Mouse (Mus musculus): ENCODE data around the gene Tbc1d22a. TPM values are rescaled to one million over a fixed set of nuclear protein-coding genes. Genes with fewer than 3 reads are reported as not detected.

Gene Tbc1d22a
- polyA plus RNA-seq, 1 experiment: 39.8 TPM

DNA sequence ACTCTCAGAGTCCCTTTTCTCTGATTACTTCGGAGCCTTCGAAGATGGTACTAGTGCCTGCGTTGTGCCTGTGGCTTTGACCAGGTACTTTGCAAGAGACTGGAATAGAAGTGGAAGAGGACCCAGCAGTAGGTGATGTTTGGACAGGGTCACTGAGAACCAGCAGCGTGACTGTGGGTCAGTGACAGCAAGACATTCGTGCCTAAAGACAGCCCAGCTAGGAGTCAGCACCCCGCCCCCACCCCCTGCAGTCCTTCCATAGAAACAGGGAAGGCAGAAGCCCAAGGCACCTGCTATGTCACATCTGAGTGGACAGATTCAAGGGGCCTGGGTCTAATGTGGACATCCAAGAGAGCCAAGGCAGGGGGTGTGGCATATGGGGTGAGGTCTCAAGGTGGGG is 295.3 kb downstream of the Tbc1d22a start:
- H3K4me1 ChIP-seq (ENCODE audit: control insufficient read depth, insufficient read depth, low read length): no peaks in the 10 kb centered on the region
- H3K27ac ChIP-seq (ENCODE audit: insufficient read depth, low read depth, low read length): no peak overlapping the region
- no peak overlapping the region for H3K4me3 ChIP-seq (ENCODE audit: insufficient read depth, low read length)
- no peak for TF ChIP-seq CTCF (IDR thresholded peaks at IDR 0.05; ENCODE audit: low read depth, low read length)
- TF ChIP-seq POLR2A (IDR thresholded peaks at IDR 0.05; ENCODE audit: borderline replicate concordance, low read depth, low read length): no peak

GRCm38 (mm10) chr15:86511181-86511580 is 296.9 kb downstream of the Tbc1d22a start:
- TF ChIP-seq CTCF (IDR thresholded peaks at IDR 0.05; ENCODE audit: low read depth, low read length) (no peak), POLR2A (IDR thresholded peaks at IDR 0.05; ENCODE audit: borderline replicate concordance, low read depth, low read length) (no peak)
- Histone ChIP-seq H3K27ac (ENCODE audit: insufficient read depth, low read depth, low read length) (no peak overlapping the region), H3K4me1 (ENCODE audit: control insufficient read depth, insufficient read depth, low read length) (no peaks in the 10 kb centered on the region)

DNA sequence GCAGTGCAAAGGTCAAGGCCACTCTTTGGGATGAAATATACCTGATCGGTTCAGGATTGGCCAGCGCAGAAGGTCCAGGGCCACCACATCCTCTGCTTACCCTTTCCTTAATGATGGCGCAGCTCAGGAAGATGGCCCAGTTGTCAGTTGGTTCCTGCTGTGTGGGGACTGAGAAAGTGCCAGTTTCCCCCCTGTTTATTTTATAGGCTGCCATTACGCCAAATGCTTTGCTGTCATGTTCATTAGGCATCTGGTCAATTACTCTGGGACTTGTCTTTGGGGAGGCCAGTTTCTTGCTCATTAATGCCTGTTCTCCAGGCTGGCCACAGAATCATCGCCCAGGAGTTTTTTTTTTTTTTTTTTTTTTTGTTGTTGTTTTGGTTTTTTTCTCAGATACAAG is 299.1 kb downstream of the Tbc1d22a start:
- TF ChIP-seq POLR2A (IDR thresholded peaks at IDR 0.05; ENCODE audit: borderline replicate concordance, low read depth, low read length): no peak
- H3K4me3 ChIP-seq (ENCODE audit: insufficient read depth, low read length): no peak overlapping the region
- no peaks in the 10 kb centered on the region for H3K4me1 ChIP-seq (ENCODE audit: control insufficient read depth, insufficient read depth, low read length)
- H3K27ac ChIP-seq (ENCODE audit: insufficient read depth, low read depth, low read length): no peak overlapping the region

More at GRCm38 (mm10) chr15:86511181-86511580, 296.9 kb downstream of the Tbc1d22a start:
- H3K4me3 ChIP-seq (ENCODE audit: insufficient read depth, low read length): no peak overlapping the region

GRCm38 (mm10) chr15:86520201-86520600 is 305.9 kb downstream of the Tbc1d22a start:
- Histone ChIP-seq H3K4me1 (ENCODE audit: control insufficient read depth, insufficient read depth, low read length) (no peaks in the 10 kb centered on the region), H3K4me3 (ENCODE audit: insufficient read depth, low read length) (no peak overlapping the region), H3K27ac (ENCODE audit: insufficient read depth, low read depth, low read length) (no peak overlapping the region)
- TF ChIP-seq CTCF (IDR thresholded peaks at IDR 0.05; ENCODE audit: low read depth, low read length) (no peak), POLR2A (IDR thresholded peaks at IDR 0.05; ENCODE audit: borderline replicate concordance, low read depth, low read length) (no peak)

GRCm38 (mm10) chr15:86535356-86535755 is 321.1 kb downstream of the Tbc1d22a start:
- TF ChIP-seq POLR2A (IDR thresholded peaks at IDR 0.05; ENCODE audit: borderline replicate concordance, low read depth, low read length) (no peak), CTCF (IDR thresholded peaks at IDR 0.05; ENCODE audit: low read depth, low read length) (no peak)
- Histone ChIP-seq H3K4me3 (ENCODE audit: insufficient read depth, low read length) (no peak overlapping the region), H3K27ac (ENCODE audit: insufficient read depth, low read depth, low read length) (no peak overlapping the region), H3K4me1 (ENCODE audit: control insufficient read depth, insufficient read depth, low read length) (no peaks in the 10 kb centered on the region)

DNA sequence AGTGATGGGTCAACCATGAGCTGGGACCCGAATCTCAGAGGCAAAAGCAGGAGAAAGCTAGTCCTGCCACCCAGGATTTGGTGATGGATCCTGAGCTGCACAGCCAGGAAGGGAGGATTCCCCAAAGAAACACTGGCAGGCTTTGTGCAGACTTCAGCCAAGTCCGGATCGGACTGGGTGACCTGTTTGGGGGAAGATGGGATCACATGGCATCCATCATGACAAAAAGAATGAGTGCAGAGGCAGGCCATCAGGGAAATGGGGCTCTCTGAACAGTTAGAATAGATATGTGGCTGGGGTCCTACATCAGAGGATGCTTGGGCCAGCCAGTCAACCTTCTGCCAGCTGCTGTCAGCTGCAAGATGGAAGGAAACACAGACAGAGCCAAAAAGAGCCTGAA is 328.1 kb downstream of the Tbc1d22a start:
- Histone ChIP-seq H3K4me1 (ENCODE audit: control insufficient read depth, insufficient read depth, low read length) (no peaks in the 10 kb centered on the region), H3K27ac (ENCODE audit: insufficient read depth, low read depth, low read length) (no peak overlapping the region), H3K4me3 (ENCODE audit: insufficient read depth, low read length) (no peak overlapping the region)
- TF ChIP-seq POLR2A (IDR thresholded peaks at IDR 0.05; ENCODE audit: borderline replicate concordance, low read depth, low read length): no peak
- no peak for TF ChIP-seq CTCF (IDR thresholded peaks at IDR 0.05; ENCODE audit: low read depth, low read length)

DNA sequence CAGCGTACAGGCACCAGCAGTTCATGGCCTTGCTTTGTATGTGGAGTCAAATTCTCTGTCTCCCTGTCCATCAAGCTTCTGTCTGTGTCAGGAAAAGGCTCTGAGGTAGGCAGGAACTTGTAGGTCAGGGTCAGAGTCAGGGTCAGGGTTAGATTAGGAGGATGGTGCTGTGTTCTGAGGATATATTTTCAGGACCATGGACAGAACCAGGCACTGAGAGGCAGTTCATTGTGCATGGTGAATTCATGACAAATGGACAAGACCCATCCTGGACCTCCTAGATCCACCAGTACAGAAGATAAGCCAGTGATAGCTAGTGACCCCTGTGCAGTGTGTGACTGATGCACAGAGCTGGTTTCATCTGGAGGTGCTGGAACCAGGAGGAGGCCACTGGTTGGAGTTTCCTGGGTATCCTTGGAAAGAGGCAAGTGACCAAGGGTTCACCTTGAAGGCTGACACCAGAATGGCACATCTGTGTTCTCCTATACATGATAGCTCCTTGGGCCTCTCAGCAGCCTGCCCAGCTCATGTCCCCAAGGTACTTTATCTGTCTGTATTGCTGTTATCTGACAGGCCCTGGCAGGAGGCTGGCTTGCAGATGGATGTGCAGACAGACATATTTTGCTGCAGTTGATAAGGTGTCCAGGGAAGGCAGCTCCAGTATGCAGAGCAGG is 330.0 kb downstream of the Tbc1d22a start:
- Histone ChIP-seq H3K4me3 (ENCODE audit: insufficient read depth, low read length) (no peak overlapping the region), H3K4me1 (ENCODE audit: control insufficient read depth, insufficient read depth, low read length) (no peaks in the 10 kb centered on the region), H3K27ac (ENCODE audit: insufficient read depth, low read depth, low read length) (no peak overlapping the region)
- TF ChIP-seq POLR2A (IDR thresholded peaks at IDR 0.05; ENCODE audit: borderline replicate concordance, low read depth, low read length): no peak
- TF ChIP-seq CTCF (IDR thresholded peaks at IDR 0.05; ENCODE audit: low read depth, low read length): no peak

Other genes starting within 250 kb of the Tbc1d22a start
- 0.15 and 0.28 TPM in 2 replicates for gene Celsr1, start 180.7 kb upstream of the Tbc1d22a start, polyA plus RNA-seq (2012; ENCODE audit: insufficient read depth, insufficient read length, missing spikeins)
- 3.8 and 4.4 TPM in 2 replicates for gene Gramd4, start 156.8 kb upstream of the Tbc1d22a start, polyA plus RNA-seq (2012; ENCODE audit: insufficient read depth, insufficient read length, missing spikeins)
- 103 and 111 TPM in 2 replicates for gene Cerk, start 28.3 kb upstream of the Tbc1d22a start, polyA plus RNA-seq (2012; ENCODE audit: insufficient read depth, insufficient read length, missing spikeins)

All from bone marrow macrophage, adult 2 months (primary cell).